Mouse (Mus musculus) gastrocnemius, postnatal 4 days (tissue): ENCODE results near the gene Tex26. TPM values are rescaled to one million over a fixed set of nuclear protein-coding genes. Genes with fewer than 3 reads are reported as not detected.

ENCODE experiments used
- DNase-seq, 2 experiments: peaks; one replicate each; pipeline ENCODE4 v3.0.0; 2021 to 2022; ENCODE audit warnings: low spot score in 2 of 2, mixed read lengths in 2 of 2
- long read RNA-seq, 2 experiments: library from polyadenylated mRNA; stranded (forward); transcript quantifications; one replicate each; pipeline ENCODE4 v2.0.0; 2021
- total RNA-seq, 2 experiments: library from RNA; stranded (reverse); gene quantifications; 2 replicates each; pipeline ENCODE4 v1.2.3; 2021

Gene Tex26
- total RNA-seq, result under 1 TPM; 0.25 to 0.60 TPM
- long read RNA-seq, experiment 1, partial matches to known transcripts, result 0 of 1 reads
- long read RNA-seq, experiment 1, other reads (novel, unspliced or antisense), result 0 of 1 reads
- long read RNA-seq, experiment 2, partial matches to known transcripts, result 0 of 1 reads
- long read RNA-seq, experiment 2, other reads (novel, unspliced or antisense), result 0 of 1 reads

GRCm38 (mm10) chr5:149439531-149440179 lies at the start of gene Tex26:
TSS of gene Tex26 (plus strand) at chr5:149439660.
- peak; percentile 50 to 77 for DNase-seq

GRCm38 (mm10) chr5:149391574-149392375 lies 47.7 kb upstream of the Tex26 start:
- no peak for DNase-seq

GRCm38 (mm10) chr5:149392420-149392988 lies 47.0 kb upstream of the Tex26 start:
- DNase-seq, result no peak

- no peak for DNase-seq
These were observed 37.9 kb upstream of the Tex26 start for GRCm38 (mm10) chr5:149401446-149401975.

- no peak for DNase-seq
These were observed 37.4 kb upstream of the Tex26 start for GRCm38 (mm10) chr5:149402029-149402428.

GRCm38 (mm10) chr5:149403386-149403785 lies 36.1 kb upstream of the Tex26 start:
- peak in 1 of 2 experiments; percentile 47 for DNase-seq

GRCm38 (mm10) chr5:149404710-149405109 lies 34.8 kb upstream of the Tex26 start:
- no peak for DNase-seq

GRCm38 (mm10) chr5:149406791-149407276 lies 32.6 kb upstream of the Tex26 start:
- DNase-seq, result no peak

- DNase-seq, result no peak
These were observed 30.0 kb upstream of the Tex26 start for GRCm38 (mm10) chr5:149409502-149409901.

- DNase-seq, result peak; percentile 73 to 85
These were observed 27.8 kb upstream of the Tex26 start, which contains the start of gene Medag for GRCm38 (mm10) chr5:149411509-149412193. TSS of gene Medag (plus strand) at chr5:149411749.

GRCm38 (mm10) chr5:149412194-149412575 lies 27.3 kb upstream of the Tex26 start:
- no peak for DNase-seq

- no peak for DNase-seq
These were observed 26.8 kb upstream of the Tex26 start for GRCm38 (mm10) chr5:149412671-149413070.

- DNase-seq, result no peak
These were observed 24.9 kb upstream of the Tex26 start for GRCm38 (mm10) chr5:149414369-149415167.

- no peak for DNase-seq
These were observed 22.1 kb upstream of the Tex26 start for GRCm38 (mm10) chr5:149417381-149417780.

- DNase-seq, result no peak
These were observed 12.9 kb upstream of the Tex26 start for GRCm38 (mm10) chr5:149426525-149426924.

- no peak for DNase-seq
These were observed 12.0 kb upstream of the Tex26 start for GRCm38 (mm10) chr5:149427277-149428060.

GRCm38 (mm10) chr5:149428347-149428746 lies 11.1 kb upstream of the Tex26 start:
- DNase-seq, result no peak

GRCm38 (mm10) chr5:149428810-149429255 lies 10.6 kb upstream of the Tex26 start:
- peak; percentile 50 to 75 for DNase-seq

- no peak for DNase-seq
These were observed 9.9 kb upstream of the Tex26 start for GRCm38 (mm10) chr5:149429541-149429940.
